Mouse (Mus musculus) midbrain, embryonic 16.5 days (tissue): ENCODE results near the gene Prtg. TPM values are rescaled to one million over a fixed set of nuclear protein-coding genes. Genes with fewer than 3 reads are reported as not detected.

Experiments
- ATAC-seq: fragments of 200-750 bp; cut with Nextera tagmentation; 2 replicates; pipeline ENCODE4 v1.8.0; 2017; ENCODE audit warnings: moderate TSS enrichment
- H3K27ac ChIP-seq: fragments of 300-500 bp; sonication (generic); 2 replicates; pipeline ENCODE4 v1.5.1; 2014; ENCODE audit warnings: mild to moderate bottlenecking, low read length, mixed read lengths
- H3K27me3 ChIP-seq: fragments of 300-500 bp; sonication (generic); 2 replicates; pipeline ENCODE4 v1.6.1; 2014; ENCODE audit warnings: low read depth, low read length, mixed read lengths; ENCODE audit not compliant: control insufficient read depth, insufficient read depth
- H3K36me3 ChIP-seq: fragments of 300-500 bp; sonication (generic); 2 replicates; pipeline ENCODE4 v1.6.1; 2014; ENCODE audit warnings: mild to moderate bottlenecking, low read length, moderate library complexity, mixed read lengths; ENCODE audit not compliant: control insufficient read depth, insufficient read depth
- H3K4me1 ChIP-seq: fragments of 300-500 bp; sonication (generic); 2 replicates; pipeline ENCODE4 v1.6.1; 2014; ENCODE audit warnings: mild to moderate bottlenecking, low read length, mixed read lengths; ENCODE audit not compliant: control insufficient read depth, insufficient read depth
- H3K4me2 ChIP-seq: fragments of 300-500 bp; sonication (generic); 2 replicates; pipeline ENCODE4 v1.6.1; 2014; ENCODE audit warnings: mild to moderate bottlenecking, low read length, mixed read lengths
- H3K4me3 ChIP-seq: fragments of 300-500 bp; sonication (generic); 2 replicates; pipeline ENCODE4 v1.5.1; 2014; ENCODE audit warnings: low read depth, mild to moderate bottlenecking, low read length, moderate library complexity, mixed read lengths
- H3K9ac ChIP-seq: fragments of 300-500 bp; sonication (generic); 2 replicates; pipeline ENCODE4 v1.6.1; 2014; ENCODE audit warnings: low read depth, low read length, mixed read lengths
- H3K9me3 ChIP-seq: fragments of 300-500 bp; sonication (generic); replicated peaks from 2 replicates; pipeline ENCODE4 v1.6.1; 2014; ENCODE audit warnings: mild to moderate bottlenecking, low read length, mixed read lengths; ENCODE audit not compliant: control insufficient read depth, poor library complexity, severe bottlenecking
- WGBS: fragments of 180-500 bp; shearing (Covaris S2); extraction: QIAGEN DNeasy Blood & Tissue Kit; methylation state at CpG from one replicate; pipeline ENCODE4 v1.1.7; 2014; 5-methylcytosine and 5-hydroxymethylcytosine counted together
- polyA plus RNA-seq: library from polyadenylated mRNA; unstranded; fragments of >200 nt; fragmentation: Nextera tagmentation; extraction: Ambion mirVana; gene quantifications from 2 replicates; pipeline ENCODE4 v1.2.1, GENCODE M21; 2015

Prtg gene
- polyA plus RNA-seq, 1 experiment from 2014 or later, result 0.41 TPM

GRCm38 (mm10) chr9:72806146-72806545 is 528 bp upstream of the Prtg start:
- peak overlapping the region; percentile 100 for H3K4me2 ChIP-seq
- WGBS, result 4% methylated on average over 14 of the region's 14 CpGs
- H3K9me3 ChIP-seq, result no peaks in the 10 kb centered on the region
- no peaks in the 10 kb centered on the region for H3K36me3 ChIP-seq
- no peak for ATAC-seq
- no peak overlapping the region for H3K27ac ChIP-seq
- H3K4me3 ChIP-seq, result no peak overlapping the region
- peaks cover 18% of the 10 kb centered on the region for H3K4me1 ChIP-seq
- H3K9ac ChIP-seq, result no peak overlapping the region
- H3K27me3 ChIP-seq, result peaks cover 16% of the 10 kb centered on the region

GRCm38 (mm10) chr9:72807420-72808005 is 839 bp downstream of the Prtg start:
- under 1% methylated on average over 47 of the region's 52 CpGs for WGBS
- Histone ChIP-seq H3K9ac (peak overlapping the region; percentile 82), H3K4me2 (peak overlapping the region; percentile 100), H3K36me3 (no peaks in the 10 kb centered on the region), H3K4me3 (peak overlapping the region; percentile 84), H3K9me3 (no peaks in the 10 kb centered on the region), H3K27me3 (peaks cover 16% of the 10 kb centered on the region), H3K27ac (peak overlapping the region; percentile 62), H3K4me1 (peaks cover 18% of the 10 kb centered on the region)
- ATAC-seq, result peak; percentile 89

DNA sequence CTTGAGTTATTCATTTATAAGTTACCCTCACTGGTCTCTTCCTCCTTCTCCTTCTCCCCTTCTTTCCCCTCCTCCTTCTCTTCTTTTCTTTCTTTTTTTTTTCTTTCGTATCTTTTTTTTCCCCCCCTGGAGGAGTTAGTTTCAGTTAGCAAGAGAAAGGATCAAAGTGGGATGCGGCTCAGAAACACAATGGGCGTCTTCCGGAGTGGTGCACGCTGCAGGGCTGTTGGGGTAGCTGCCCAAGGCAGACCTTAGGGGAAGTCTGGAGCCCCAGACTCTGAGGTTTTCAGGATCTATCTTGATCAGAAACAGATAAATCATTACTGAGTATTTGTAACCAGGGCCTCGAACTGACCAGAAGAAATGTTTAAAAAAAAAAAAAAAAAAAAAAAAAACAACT is 1.5 kb downstream of the Prtg start:
- Histone ChIP-seq H3K27ac (no peak overlapping the region), H3K4me3 (peak overlapping the region; percentile 84), H3K4me1 (peaks cover 20% of the 10 kb centered on the region), H3K9ac (no peak overlapping the region), H3K36me3 (no peaks in the 10 kb centered on the region), H3K27me3 (peaks cover 16% of the 10 kb centered on the region), H3K4me2 (peak overlapping the region; percentile 100), H3K9me3 (no peaks in the 10 kb centered on the region)
- no peak for ATAC-seq
- under 1% methylated on average over 6 of the region's 6 CpGs for WGBS

GRCm38 (mm10) chr9:72808586-72808985 is 1.9 kb downstream of the Prtg start:
- no peaks in the 10 kb centered on the region for H3K9me3 ChIP-seq
- peaks cover 20% of the 10 kb centered on the region for H3K4me1 ChIP-seq
- H3K4me3 ChIP-seq, result no peak overlapping the region
- 9% methylated on average over 3 of the region's 3 CpGs for WGBS
- peaks cover 16% of the 10 kb centered on the region for H3K27me3 ChIP-seq
- no peak overlapping the region for H3K4me2 ChIP-seq
- H3K36me3 ChIP-seq, result no peaks in the 10 kb centered on the region
- H3K9ac ChIP-seq, result no peak overlapping the region
- ATAC-seq, result no peak
- H3K27ac ChIP-seq, result no peak overlapping the region

GRCm38 (mm10) chr9:72809077-72809476 is 2.4 kb downstream of the Prtg start:
- 54% methylated on average over 2 of the region's 2 CpGs for WGBS
- peaks cover 20% of the 10 kb centered on the region for H3K4me1 ChIP-seq
- no peak overlapping the region for H3K4me2 ChIP-seq
- peaks cover 16% of the 10 kb centered on the region for H3K27me3 ChIP-seq
- H3K9me3 ChIP-seq, result no peaks in the 10 kb centered on the region
- H3K4me3 ChIP-seq, result no peak overlapping the region
- ATAC-seq, result no peak
- H3K9ac ChIP-seq, result no peak overlapping the region
- no peaks in the 10 kb centered on the region for H3K36me3 ChIP-seq
- no peak overlapping the region for H3K27ac ChIP-seq

DNA sequence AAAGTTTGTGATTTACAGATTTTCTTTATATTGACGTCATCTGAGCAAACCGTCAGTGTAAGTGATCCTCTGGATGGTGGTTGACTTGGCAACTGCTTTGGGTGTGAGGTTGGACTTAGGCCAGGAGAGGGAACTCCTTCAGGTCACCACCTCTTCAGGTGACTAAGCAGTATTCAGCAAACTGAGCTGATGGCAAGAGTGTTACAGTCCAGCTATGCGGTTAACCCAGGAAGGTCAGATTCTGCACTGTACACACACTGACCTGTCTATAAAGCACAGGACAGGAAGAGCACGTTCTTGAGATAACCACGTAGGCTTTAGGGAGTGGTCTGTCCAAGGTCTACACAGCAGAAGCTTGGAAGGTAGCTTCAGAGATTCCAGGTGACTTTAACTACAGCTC is 3.9 kb downstream of the Prtg start:
- ATAC-seq, result no peak
- Histone ChIP-seq H3K36me3 (no peaks in the 10 kb centered on the region), H3K4me1 (peaks cover 20% of the 10 kb centered on the region), H3K4me3 (no peak overlapping the region), H3K27me3 (peaks cover 16% of the 10 kb centered on the region), H3K9me3 (no peaks in the 10 kb centered on the region), H3K27ac (no peak overlapping the region), H3K9ac (no peak overlapping the region), H3K4me2 (no peak overlapping the region)
- WGBS, result 65% methylated on average over 5 of the region's 5 CpGs

- no peak for ATAC-seq
- Histone ChIP-seq H3K27ac (no peak overlapping the region), H3K36me3 (no peaks in the 10 kb centered on the region), H3K9me3 (no peaks in the 10 kb centered on the region), H3K27me3 (peaks cover 10% of the 10 kb centered on the region), H3K4me3 (no peak overlapping the region), H3K9ac (no peak overlapping the region), H3K4me2 (no peak overlapping the region), H3K4me1 (peaks cover 10% of the 10 kb centered on the region)
- 32% methylated on average over 7 of the region's 7 CpGs for WGBS
These were observed 5.4 kb downstream of the Prtg start for GRCm38 (mm10) chr9:72812091-72812490.

DNA sequence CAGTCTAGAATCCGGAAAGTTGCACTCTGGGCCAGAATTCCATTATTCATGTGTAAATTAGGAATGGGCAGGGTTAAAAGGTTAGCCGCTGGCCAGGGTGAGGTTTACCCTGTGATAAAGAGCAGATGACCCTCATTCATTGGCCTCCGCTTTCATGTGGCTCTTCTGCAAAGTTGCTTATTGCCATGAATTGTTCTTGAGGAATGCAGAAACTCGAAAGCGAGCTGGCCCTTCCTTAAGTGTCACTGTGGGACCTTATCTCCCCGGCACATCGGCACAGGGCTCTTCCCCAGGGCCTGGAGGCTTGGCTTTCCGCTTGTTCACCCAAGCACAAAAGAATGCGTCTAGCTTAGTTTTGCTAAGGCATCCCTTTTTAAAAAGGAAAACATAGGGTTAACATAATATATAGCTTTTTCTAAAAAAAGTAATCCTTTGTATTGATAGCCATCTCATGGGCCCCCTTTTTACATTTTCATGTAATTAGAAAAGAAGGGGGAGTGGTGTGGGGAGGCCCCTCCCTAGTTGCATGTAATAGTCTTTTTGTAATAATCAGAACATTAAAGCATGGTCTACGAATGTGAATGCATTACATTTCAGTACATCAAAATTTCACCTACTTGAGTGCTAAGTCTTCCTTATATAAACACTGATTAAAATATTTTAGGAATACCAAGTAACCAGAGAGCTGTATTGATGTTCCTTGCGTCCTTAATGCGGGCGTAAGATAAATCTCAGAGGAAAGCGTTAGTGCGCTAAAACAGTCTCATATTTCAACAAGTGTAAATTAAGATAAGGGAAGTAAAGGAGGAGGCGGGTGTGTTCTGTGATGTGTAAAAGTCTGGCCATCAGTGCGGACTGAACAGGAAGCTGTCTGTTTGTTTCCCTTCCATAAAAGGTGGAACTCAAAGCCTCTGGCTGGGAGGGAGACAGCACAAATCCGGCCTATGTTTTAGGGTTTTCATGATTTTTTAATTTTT is 6.2 kb downstream of the Prtg start:
- peaks cover 10% of the 10 kb centered on the region for H3K27me3 ChIP-seq
- 20% methylated on average over 18 of the region's 18 CpGs for WGBS
- peaks cover 6% of the 10 kb centered on the region; the same call in 1 of the 2 replicates for H3K4me1 ChIP-seq
- no peak overlapping the region for H3K27ac ChIP-seq
- H3K4me3 ChIP-seq, result no peak overlapping the region
- H3K36me3 ChIP-seq, result no peaks in the 10 kb centered on the region
- no peak for ATAC-seq
- H3K9me3 ChIP-seq, result no peaks in the 10 kb centered on the region
- H3K4me2 ChIP-seq, result no peak overlapping the region
- H3K9ac ChIP-seq, result no peak overlapping the region

GRCm38 (mm10) chr9:72825511-72825910 is 18.8 kb downstream of the Prtg start:
- WGBS, result 7% methylated on average over 4 of the region's 4 CpGs
- no peak overlapping the region for H3K27ac ChIP-seq
- H3K4me1 ChIP-seq, result peaks cover 9% of the 10 kb centered on the region
- H3K9ac ChIP-seq, result no peak overlapping the region
- ATAC-seq, result no peak
- H3K4me3 ChIP-seq, result no peak overlapping the region
- no peak overlapping the region for H3K4me2 ChIP-seq
- H3K9me3 ChIP-seq, result no peaks in the 10 kb centered on the region
- no peaks in the 10 kb centered on the region for H3K27me3 ChIP-seq
- no peaks in the 10 kb centered on the region for H3K36me3 ChIP-seq
